Mouse (Mus musculus) bone marrow macrophage, adult 2 months (primary cell): ENCODE data around the gene Tmem95.

Experiments
- CTCF ChIP-seq: IDR thresholded peaks from 2 replicates; pipeline ENCODE4 v1.5.1; 2012; ENCODE audit warnings: low read depth, mild to moderate bottlenecking, low read length, moderate library complexity
- POLR2A ChIP-seq: IDR thresholded peaks from 2 replicates; pipeline ENCODE4 v1.6.1; 2012; ENCODE audit warnings: mild to moderate bottlenecking, low read depth, low read length, borderline replicate concordance

- TF ChIP-seq POLR2A (no peak), CTCF (no peak)
Measured at GRCm38 (mm10) chr11:69884663-69885062, 6.8 kb upstream of the Tmem95 start.
